Mouse (Mus musculus): ENCODE results near the gene Mrpl27.

DNA sequence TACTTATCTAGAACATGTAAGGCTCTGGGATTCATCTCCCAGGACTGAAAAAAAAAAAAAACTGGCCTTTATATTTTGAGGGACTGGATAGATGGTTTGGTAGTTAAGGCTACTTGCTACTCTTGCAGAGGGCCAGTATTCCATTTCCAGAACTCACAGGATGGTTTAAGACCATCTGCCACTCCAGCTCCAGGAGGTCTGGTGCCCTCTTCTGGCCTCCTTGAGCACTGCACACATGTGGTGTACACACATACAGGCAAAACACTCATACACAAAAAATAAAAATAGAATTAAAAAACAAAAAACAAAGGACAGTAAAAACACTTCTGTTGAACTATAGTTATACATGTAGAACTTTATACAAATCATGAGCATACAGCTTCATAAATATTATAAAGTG, 27.1 kb downstream of the Mrpl27 start:
- TF ChIP-seq CTCF (IDR thresholded peaks at IDR 0.05; ENCODE audit: low read depth) (no peak), EP300 (IDR thresholded peaks at IDR 0.05; ENCODE audit: low read depth) (no peak)
